Mouse (Mus musculus): ENCODE measurements around the gene Eppin. TPM values are rescaled to one million over a fixed set of nuclear protein-coding genes. Genes with fewer than 3 reads are reported as not detected.

Eppin gene
- total RNA-seq (2023), result not detected

DNA sequence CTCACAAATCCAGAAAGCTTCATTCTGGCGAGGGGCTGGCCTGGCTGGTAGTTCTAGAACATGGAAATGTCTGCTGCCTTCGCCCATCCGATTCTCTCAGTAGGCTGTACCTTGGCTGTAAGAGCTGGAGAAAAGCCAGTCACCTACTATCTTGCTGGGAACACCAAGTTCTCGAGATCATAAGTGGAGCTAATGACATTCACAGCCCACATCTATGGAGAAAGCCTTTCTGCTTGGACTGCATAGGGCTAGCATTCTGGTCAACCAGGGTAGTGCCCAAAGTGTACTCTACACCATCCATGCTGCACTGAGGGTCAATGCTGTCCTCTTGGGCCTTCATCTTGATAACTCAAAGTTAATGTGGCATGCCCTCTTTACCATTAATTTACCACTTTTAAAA lies at the start of gene Eppin:
Gene Eppin, minus strand, starts transcription at position 101 of the 400 bp plus-strand sequence.

DNA sequence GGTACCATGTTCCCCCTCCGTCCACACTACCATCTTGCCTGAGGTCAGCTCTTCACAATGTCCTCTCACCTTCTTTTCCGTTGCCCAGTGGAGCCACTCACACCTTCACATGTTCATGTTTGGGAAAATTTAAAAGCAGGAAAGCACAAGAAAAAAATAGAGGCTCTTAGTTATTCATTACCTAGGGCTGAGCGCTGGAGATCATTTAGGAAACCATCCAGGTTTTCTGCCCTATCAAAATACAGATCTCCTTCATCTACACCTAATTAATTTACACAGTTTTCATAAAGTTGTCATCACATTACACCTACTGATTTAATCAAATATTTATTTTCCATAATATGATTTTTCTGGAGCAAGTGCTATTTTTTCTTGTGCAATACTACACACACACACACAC lies 45.3 kb upstream of the Eppin start, which contains the start of gene Wfdc16:
Gene Wfdc16, minus strand, starts transcription at position 101 of the 400 bp plus-strand sequence.

DNA sequence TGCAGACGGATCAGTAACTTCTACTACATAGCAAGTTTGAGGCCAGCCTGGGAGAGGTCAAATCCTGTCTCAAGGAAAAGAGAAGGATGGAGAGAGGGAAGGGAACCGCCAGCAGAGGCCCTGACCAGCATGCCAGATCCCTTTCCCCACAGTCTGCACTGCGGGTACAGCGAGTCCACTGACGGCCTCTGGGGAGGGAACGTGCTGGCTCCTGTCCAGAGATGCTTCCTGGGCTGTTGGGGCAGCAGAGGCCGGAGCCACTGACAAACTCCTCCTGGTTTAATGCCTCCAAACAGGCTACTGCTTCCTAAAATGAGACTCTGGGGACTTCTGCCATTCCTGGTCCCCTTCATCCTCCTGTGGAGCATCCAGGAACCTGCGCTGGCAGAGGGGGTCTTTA lies 20.1 kb upstream of the Eppin start, which contains the start of the genes Wfdc6b and Wfdc8:
Gene Wfdc6b, plus strand, starts transcription at position 52 of the 400 bp plus-strand sequence.
Gene Wfdc8, minus strand, starts transcription at position 156 of the 400 bp plus-strand sequence.

DNA sequence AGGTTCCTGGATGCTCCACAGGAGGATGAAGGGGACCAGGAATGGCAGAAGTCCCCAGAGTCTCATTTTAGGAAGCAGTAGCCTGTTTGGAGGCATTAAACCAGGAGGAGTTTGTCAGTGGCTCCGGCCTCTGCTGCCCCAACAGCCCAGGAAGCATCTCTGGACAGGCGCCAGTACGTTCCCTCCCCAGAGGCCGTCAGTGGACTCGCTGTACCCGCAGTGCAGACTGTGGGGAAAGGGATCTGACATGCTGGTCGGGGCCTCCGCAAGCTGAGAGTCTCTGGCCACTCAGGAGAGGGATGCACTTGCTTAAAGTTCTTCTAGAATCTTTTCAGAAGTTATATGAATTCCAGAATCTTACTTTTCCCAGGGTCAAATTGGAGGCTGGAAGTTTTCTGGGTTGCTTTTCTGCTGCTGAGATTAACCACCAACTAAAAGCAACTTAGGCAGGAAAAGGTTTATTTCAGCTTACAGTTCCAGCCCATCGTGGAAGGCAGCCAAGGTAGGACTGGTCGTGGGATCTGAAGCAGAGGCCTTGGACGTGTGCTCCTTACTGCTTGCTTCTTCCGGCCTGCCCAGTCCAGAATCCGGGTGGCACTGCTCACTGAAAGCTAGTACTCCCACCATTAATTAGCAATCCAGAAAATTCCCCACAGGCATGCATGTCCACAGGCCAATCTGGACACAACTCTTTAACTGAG lies 8.2 kb downstream of the Eppin start, which contains the start of gene Wfdc6a:
Gene Wfdc6a, minus strand, starts transcription at position 423 of the 701 bp plus-strand sequence.

DNA sequence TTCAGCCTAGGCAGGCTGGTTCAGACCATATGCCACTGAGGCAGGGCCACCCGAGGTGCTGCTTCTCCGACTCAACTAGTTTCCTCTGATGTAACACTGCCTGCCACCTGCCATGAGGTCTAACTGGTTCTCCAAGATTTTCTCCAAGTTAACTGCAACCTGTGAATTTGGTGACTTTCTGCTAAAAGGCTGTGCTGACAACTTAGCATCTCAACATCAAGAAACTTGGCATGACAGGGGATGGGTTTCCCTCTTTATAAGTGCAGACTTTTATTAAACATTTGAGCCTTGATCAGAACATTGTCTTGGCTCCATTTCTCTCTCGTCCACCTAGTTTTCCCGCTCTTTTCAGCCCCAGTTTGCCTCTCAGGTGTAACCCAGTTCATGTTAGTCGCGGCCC lies 20.0 kb downstream of the Eppin start, which contains the start of gene Spint3:
Gene Spint3, minus strand, starts transcription at position 101 of the 400 bp plus-strand sequence.

DNA sequence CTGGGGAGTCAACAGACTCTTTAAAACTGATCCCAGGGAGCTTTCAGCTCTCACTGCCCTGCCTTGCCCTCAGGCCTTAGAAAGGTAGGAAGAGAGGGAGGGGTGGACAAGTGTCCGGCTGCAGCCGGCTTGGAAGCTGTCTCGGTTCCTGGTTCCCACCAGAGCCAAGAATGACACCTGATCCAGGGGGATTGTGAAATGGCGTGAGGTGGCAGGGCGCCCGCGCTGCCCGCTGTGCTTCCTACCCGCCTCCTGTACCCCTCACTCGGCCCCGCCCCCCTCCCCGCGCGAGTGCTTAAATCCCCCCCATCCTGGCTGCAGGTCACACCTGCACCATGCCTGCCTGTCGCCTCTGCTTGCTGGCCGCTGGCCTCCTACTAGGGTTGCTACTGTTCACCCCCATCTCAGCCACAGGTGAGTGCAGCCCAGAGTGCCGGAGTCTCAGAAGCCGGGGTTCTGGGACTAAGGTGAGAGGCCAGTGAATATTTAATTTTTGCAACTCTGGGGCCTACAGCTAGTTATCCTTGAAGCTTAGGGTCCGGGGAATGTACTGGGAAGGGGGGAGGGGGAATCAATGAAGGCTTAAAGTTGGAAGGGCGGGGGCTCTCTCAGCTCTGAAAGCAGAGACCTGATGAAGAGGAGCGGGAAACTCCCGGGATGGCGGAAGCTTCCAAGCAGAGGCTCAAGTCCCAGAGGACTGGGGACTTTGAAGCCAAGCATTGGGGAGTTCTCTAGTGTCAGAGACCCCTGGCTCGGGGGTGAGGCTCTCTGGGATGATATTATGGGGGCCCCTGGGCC lies 30.8 kb downstream of the Eppin start, which contains the start of gene Wfdc2:
Gene Wfdc2, plus strand, starts transcription at position 23 of the 798 bp plus-strand sequence.

Other genes with a start within 250 kb of the Eppin start
- 100 to 1,000 TPM; 227 to 229 TPM for gene Slpi, start 204.5 kb downstream of the Eppin start, total RNA-seq (2023)
- not detected for gene Rbpjl, start 190.5 kb downstream of the Eppin start, total RNA-seq (2023)
- not detected for gene Matn4, start 188.4 kb downstream of the Eppin start, total RNA-seq (2023)
- gene Sdc4, start 149.7 kb downstream of the Eppin start, total RNA-seq (2023), result 10 to 100 TPM; 13.2 to 13.8 TPM
- gene Sys1, start 136.6 kb downstream of the Eppin start, total RNA-seq (2023), result 10 to 100 TPM; 35.5 to 36.0 TPM
- 10 to 100 TPM; 10.9 to 12.8 TPM for gene Gm20458, start 132.6 kb downstream of the Eppin start, total RNA-seq (2023)
- gene Trp53tg5, start 119.9 kb downstream of the Eppin start, total RNA-seq (2023), result not detected
- 10 to 100 TPM; 11.1 to 19.7 TPM for gene Dbndd2, start 107.5 kb downstream of the Eppin start, total RNA-seq (2023)
- gene Pigt, start 96.1 kb downstream of the Eppin start, total RNA-seq (2023), result 10 to 100 TPM; 74.5 to 76.9 TPM
- not detected for gene Wfdc2, start 31.2 kb downstream of the Eppin start, total RNA-seq (2023)
- not detected for gene Spint3, start 20.1 kb downstream of the Eppin start, total RNA-seq (2023)
- not detected for gene Wfdc6a, start 8.1 kb downstream of the Eppin start, total RNA-seq (2023)
- not detected for gene Wfdc6b, start 19.9 kb upstream of the Eppin start, total RNA-seq (2023)
- not detected for gene Wfdc8, start 20.0 kb upstream of the Eppin start, total RNA-seq (2023)
- gene Wfdc16, start 45.2 kb upstream of the Eppin start, total RNA-seq (2023), result not detected
- not detected for gene Wfdc10, start 62.5 kb upstream of the Eppin start, total RNA-seq (2023)
- not detected for gene Wfdc9, start 63.0 kb upstream of the Eppin start, total RNA-seq (2023)
- gene Wfdc11, start 80.5 kb upstream of the Eppin start, total RNA-seq (2023), result not detected
- not detected for gene Wfdc13, start 91.5 kb upstream of the Eppin start, total RNA-seq (2023)
- not detected for gene Spint4, start 104.9 kb upstream of the Eppin start, total RNA-seq (2023)
- not detected for gene Spint5, start 121.7 kb upstream of the Eppin start, total RNA-seq (2023)
- not detected for gene Wfdc3, start 152.3 kb upstream of the Eppin start, total RNA-seq (2023)
- 10 to 100 TPM; 32.0 to 44.8 TPM for gene Dnttip1, start 152.4 kb upstream of the Eppin start, total RNA-seq (2023)
- 1 to 10 TPM; 3.0 TPM for gene Ube2c, start 176.3 kb upstream of the Eppin start, total RNA-seq (2023)
- not detected for gene Tnnc2, start 186.4 kb upstream of the Eppin start, total RNA-seq (2023)
- 10 to 100 TPM; 12.5 to 16.9 TPM for gene Snx21, start 192.2 kb upstream of the Eppin start, total RNA-seq (2023)
- 10 to 100 TPM; 29.8 to 33.3 TPM for gene Acot8, start 211.3 kb upstream of the Eppin start, total RNA-seq (2023)
- 1 to 10 TPM; 2.8 to 3.1 TPM for gene Zswim3, start 211.5 kb upstream of the Eppin start, total RNA-seq (2023)
- 1 to 10 TPM; 4.7 to 5.0 TPM for gene Zswim1, start 229.1 kb upstream of the Eppin start, total RNA-seq (2023)
- 1 to 10 TPM in 1 of 2 experiments, not detected in 1; 1.2 TPM for gene Spata25, start 234.9 kb upstream of the Eppin start, total RNA-seq (2023)
- gene Ctsa, start 239.3 kb upstream of the Eppin start, total RNA-seq (2023), result 100 to 1,000 TPM; 707 to 727 TPM
- 1 to 10 TPM; 8.6 to 9.2 TPM for gene Neurl2, start 239.9 kb upstream of the Eppin start, total RNA-seq (2023)

All from monocyte, adult 59 days (primary cell).